Mouse (Mus musculus): ENCODE data around the gene Vmn1r37.
"Not testable (repeated sequence)": the region's sequence is repeated elsewhere in the genome, so short reads cannot be mapped to it uniquely, and the experiment has no call there.

The Vmn1r37 gene

DNA sequence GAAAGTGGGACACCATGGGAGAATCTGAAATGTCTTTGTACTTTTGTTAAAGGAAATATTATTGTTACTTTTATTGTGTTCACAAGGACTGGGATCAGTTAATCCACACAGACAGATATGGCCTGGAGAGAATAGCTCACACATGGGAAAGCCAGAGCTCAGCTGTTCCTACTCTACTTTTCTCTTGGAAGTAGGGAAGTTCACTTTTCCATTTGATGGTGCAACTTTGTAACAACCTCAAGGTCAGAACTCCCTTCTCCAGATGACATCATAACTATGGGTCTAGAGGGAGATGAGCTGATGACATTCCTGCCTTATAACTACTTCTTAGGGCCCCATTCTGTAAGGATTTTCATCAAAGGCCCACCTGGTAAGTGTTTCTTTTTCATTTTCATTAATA lies at the start of gene Vmn1r37:
Gene Vmn1r37 (plus strand): TSS at position 301 of the 400 bp plus-strand sequence.
- in situ Hi-C loops (cut with MboI, MseI): not testable (repeated sequence)

DNA sequence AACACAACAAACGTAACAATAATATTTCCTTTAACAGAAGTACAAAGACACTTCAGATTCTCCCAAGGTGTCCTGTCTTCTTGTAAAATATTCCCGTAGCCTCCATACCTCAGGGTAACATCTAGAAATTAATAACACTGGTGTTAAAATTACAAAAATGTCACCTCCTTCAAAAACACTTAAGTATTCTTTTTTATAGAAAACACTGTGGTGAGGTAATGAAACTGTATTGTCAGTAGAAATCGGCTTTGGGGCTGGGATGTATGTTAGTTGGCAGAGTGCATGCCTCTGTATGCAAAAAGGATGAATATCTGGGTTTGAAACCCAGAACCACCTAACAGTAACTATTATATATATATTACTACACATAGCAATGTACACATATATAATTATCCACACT lies 43.4 kb upstream of the Vmn1r37 start, which contains the start of gene Vmn1r35:
Gene Vmn1r35 (minus strand): TSS at position 101 of the 400 bp plus-strand sequence.
- in situ Hi-C loops (cut with MboI, MseI): no loop called here

DNA sequence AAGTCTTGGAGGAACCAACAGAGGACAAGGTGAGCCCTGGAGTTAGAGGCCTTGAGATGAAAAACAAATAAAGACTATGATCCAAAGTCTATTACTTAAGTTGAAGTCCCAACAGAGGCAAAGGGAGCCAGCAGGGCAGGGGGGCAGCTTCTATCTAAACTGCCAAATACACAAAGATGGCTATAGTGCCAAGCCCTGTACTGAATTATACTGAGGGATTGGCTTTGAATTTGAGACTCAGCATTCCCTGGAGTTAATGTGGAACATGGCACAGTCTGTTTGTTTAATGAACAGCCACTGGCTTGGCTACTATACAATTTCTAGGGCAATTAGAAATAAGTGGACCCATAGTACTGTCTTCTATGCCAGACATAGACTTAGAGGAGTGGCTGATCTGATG lies 20.3 kb upstream of the Vmn1r37 start:
- in situ Hi-C loops (cut with MboI, MseI): no loop called here

DNA sequence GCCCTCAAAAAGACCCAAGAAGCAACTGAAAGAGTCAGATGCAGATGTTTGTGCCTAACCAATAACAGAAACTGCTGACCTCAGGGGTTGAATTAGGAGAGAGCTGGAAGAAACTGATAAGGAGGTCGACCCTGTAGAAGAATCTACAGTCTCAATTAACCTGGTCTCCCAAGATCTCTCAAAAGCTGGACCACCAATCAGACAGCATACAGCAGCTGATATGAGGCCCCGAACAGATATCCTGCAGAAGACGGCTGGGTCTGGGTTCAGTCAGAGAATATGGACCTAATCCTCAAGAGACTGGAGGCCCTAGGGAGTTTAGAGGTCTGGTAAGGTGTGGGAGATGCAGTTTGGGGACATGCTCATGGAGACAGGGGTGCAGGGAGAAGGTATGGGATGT lies 15.3 kb upstream of the Vmn1r37 start:
- in situ Hi-C loops (cut with MboI, MseI): no loop called here

DNA sequence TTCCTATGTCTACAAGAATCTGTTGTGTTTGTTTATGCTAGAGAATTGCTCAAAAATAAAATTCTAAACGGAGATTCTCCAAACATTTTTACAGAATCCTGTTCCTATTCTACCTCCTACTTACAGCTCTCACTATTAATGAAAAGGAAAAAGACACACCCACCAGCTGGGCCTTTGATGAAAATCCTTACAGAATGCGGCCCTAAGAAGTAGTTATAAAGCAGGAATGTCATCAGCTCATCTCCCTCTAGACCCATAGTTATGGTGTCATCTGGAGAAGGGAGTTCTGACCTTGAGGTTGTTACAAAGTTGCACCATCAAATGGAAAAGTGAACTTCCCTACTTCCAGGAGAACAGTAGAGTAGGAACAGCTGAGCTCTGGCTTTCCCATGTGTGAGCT lies 10.1 kb upstream of the Vmn1r37 start, which contains the start of gene Vmn1r36:
Gene Vmn1r36 (minus strand): TSS at position 101 of the 400 bp plus-strand sequence.
- in situ Hi-C loops (cut with MboI, MseI): not testable (repeated sequence)

DNA sequence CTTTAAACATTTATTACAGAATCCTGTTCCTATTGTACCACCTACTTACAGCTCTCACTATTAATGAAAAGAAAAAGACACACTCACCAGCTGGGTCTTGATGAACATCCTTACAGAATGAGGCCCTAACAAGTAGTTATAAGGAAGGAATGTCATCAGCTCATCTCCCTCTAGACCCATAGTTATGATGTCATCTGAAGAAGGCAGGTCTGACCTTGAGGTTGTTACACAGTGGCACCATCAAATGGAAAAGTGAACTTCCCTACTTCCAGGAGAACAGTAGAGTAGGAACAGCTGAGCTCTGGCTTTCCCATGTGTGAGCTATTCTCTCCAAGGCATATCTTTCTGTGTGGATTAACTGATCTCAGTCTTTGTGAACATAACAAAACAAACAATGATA lies 53.3 kb downstream of the Vmn1r37 start, which contains the start of gene Vmn1r38:
Gene Vmn1r38 (minus strand): TSS at position 101 of the 400 bp plus-strand sequence.
- in situ Hi-C loops (cut with MboI, MseI): not testable (repeated sequence)

Data from T-helper 2 cell (primary cell).